Mouse (Mus musculus) gastrocnemius, postnatal 10 days (tissue): ENCODE measurements around the gene Man1b1. TPM values are rescaled to one million over a fixed set of nuclear protein-coding genes. Genes with fewer than 3 reads are reported as not detected.

Experiments
- DNase-seq: peaks from one replicate; pipeline ENCODE4 v3.0.0; 2021; ENCODE audit warnings: mixed read lengths
- total RNA-seq, 2 experiments: library from RNA; stranded (reverse); gene quantifications; 2 replicates each; pipeline ENCODE4 v1.2.3; 2021

Gene Man1b1
- total RNA-seq, 2 experiments from 2014 or later: 21.0 to 25.2 TPM

DNA sequence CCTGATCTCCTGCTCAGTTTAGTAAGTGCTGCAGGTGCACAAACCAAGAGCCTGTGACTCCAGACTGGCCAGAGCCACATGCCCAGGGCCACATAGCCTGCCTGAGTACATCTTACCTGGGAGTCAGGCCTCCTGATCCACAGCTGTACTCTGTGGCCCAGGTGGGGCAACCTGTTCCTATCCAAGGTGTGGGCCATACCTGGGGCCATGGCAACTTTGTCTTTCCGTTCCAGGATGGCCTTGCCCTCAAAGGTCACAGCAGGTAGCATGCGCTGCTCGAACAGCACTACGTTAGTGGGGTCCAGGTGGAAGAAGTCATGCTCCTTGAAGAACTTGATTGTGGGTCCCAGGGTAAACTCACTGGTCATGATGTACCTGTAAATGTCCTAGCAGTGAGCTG lies 32.2 kb downstream of the Man1b1 start:
- no peak for DNase-seq

DNA sequence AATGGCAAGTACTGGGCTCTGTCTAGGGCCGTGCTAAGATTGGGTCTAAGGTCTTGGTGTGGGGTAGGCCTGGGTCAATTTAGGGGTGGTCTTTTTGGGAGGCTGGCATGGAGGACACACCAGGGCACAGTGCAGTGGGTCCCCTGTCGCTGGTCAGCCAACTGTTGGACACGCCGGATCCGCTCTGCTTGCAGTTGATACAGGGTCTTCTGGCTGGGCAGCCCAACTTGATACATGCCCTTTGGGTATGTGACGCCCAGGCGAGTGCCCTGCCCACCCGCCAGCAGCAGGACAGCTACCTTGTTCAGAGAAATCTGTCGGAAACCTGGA lies 32.6 kb downstream of the Man1b1 start:
- no peak for DNase-seq

DNA sequence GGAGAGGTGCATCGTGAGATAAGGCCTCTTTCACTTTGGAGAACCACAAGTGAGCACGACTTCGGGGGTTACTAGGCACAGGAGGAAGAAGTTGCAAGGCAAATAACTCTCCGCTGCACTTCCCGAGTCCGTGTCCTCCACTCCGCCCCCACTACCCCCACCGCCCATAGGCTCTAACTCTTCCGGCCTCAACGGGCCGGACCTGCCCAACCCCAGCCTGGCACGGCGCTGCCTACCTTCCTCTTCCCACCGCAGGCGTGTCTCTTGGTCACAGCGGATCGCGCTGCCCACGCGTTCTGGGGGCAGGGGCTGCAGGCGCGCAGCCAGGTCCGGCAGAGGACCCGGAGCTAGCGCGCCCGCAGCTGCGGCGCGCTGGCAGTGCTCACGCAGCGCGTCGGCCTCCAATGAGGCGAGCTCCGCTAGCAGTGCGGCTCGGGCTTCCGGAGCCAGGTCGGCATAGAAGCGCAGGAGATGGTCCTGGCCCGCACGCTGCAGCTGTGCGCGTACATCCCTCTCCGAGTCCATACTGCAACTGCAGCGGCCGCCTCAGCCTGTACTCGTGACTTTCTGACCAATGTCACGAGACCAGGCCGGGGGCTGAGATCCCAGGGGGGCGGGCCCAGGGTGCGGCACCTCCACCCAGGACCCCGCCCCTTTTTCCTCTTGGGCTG lies 33.1 kb downstream of the Man1b1 start, which contains the start of gene Uap1l1:
TSS of gene Uap1l1 (minus strand) at position 592 of the 671 bp plus-strand sequence.
- peak; percentile 82 for DNase-seq

DNA sequence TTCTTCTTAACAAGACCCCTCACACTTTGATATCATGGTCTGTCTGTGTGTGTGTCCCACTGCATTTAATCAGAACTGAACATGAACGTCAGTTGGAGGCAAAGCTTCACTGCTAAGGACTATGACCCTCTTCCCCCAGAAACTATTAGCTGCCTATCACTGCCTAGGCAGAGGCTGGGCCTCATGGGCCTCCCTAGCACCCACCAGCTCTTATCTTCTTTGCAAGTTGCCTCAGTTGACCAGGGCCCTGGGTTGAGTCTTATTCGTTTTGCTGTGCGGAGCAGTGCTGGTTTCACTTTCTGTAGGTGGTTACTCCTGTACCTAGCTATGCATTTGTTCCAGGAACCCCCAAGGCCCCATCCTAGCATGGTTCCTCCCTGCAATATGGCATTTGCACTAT lies 37.9 kb downstream of the Man1b1 start:
- DNase-seq: no peak

DNA sequence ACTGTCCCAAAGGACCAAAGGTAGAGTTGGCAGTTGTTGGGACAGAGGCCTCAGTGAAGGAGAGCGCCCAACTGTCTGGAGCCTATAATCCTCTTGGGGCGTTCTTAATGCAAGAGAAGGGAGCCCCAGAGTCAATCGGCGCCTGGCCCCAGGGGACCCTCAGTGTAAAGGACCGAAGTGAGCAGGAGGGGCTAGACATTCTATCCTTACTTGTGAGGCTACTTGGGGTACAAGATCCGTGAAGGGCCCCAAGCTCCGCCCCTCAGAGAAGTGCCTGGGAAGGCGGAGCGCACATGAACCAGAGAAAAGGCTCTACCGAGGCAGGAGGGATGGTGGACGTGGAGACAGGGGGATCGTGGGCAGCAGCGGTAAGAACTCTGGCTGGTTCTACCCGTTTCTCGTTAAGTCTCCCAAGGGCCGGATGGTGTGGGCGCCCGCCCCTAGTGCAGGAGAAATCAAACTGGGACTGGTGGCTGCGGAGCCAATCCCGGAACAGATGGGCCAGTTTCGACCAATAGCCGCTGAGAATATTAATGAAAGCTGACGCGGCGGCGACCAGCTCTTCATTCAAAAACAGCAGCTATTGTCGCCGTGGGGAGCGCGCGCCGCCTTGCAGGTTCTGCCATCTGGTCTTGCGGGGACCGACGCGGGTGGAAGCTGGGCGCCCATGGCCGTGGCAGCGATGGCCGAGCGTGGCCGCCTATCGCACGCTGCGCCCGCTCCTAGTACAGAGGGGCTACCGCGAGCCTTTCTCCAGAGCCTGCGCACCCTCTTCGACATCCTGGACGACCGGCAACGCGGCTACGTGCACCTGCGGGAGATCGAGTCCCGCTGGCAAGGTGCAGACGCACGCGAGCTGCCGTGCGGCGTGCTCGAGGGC lies 39.9 kb downstream of the Man1b1 start, which contains the start of gene Sapcd2:
TSS of gene Sapcd2 (plus strand) at position 558 of the 880 bp plus-strand sequence.
- DNase-seq: peak; percentile 77

DNA sequence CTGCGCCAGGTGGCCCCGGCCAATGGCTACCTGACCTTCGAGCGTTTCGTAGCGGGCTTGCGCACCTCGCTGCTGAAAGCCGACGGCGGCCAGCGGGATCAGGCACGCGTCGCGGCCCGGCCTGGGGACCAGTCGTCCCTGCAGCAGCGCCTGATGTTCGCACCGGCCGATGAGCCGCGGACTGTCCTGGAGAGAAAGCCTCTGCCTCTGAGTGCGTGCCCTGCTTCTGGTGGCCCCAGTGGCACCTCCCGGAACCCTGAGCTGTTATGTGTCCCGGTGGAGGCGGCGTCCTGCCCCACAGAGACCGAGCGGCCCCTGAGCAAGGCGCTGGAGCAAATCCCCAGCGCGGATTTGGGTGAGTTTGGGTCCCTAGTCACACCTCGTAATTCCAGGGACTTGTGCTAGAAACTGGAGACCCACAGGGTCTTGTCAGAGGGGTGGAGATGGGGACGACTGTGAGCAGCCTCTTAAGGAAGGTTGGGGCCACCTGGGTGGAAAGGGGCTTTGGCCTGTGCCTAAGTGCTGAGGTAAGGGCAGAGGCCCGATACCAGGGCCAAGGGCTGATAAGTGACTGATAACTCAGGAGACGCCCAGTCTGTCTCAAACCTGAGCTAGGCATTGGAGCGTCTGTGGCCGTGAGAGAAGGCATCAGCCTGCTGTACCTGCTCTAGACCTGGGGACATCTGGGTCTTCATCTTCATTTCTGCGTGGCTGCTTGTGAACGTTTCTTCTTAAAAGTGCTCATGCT lies 40.7 kb downstream of the Man1b1 start:
- DNase-seq: no peak

DNA sequence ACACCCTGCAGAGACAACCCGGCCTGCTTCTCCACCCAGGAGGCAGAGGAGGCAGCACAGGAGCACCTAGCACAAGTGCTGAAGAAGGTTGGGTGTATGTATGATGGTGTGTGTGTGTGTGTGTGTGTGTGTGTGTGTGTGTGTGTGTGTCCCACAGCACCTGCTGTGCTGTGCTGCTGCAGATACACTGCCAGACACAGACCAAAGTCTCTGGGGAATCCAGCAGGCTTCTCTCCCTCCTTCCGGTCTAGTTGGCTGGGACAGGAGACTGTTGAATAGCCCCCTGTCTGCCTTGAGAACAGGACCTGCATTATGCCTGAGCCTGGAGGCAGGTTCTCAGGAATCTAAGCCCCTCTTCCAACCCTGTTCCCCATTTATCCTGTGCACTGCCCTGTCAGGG lies 41.3 kb downstream of the Man1b1 start:
- no peak for DNase-seq

DNA sequence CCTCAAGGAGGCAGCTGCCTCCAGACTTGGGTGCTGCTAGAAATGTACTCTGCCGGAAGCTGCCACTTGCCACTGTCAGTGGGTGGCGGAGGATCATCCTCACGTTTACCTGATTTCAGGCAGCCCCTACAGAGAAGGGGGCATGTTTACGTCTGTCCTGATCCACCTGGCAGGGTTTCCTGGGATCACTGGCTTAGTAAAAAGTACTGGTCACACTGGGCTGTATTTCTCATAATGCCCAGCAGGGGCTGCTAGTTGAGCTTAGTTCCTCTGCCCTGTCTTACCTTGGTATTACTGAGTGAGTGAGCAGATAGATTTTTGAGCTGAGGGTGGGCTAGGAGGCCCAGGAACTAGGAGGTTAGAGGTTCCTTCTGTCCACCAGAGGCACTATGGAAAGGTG lies 44.5 kb downstream of the Man1b1 start:
- peak; percentile 64 for DNase-seq

DNA sequence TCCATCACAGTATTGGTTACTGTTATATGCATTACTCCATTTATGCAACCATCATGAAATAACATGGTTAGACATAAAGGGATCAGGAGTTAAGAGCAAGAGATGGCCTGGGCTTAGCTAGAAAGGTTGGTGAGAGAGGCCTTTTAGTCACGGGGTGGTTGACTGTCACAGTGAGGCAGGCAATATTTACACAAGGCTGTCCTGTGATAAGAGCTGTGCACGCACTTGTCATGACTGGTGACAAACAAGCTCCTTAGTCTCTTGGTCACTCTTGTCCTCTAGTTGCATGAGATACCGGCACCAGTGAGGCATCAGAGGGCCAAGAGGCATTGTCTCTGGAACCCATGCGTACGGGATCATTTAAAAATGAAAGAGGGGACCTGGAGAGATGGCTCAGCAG lies 52.4 kb downstream of the Man1b1 start:
- DNase-seq: no peak

DNA sequence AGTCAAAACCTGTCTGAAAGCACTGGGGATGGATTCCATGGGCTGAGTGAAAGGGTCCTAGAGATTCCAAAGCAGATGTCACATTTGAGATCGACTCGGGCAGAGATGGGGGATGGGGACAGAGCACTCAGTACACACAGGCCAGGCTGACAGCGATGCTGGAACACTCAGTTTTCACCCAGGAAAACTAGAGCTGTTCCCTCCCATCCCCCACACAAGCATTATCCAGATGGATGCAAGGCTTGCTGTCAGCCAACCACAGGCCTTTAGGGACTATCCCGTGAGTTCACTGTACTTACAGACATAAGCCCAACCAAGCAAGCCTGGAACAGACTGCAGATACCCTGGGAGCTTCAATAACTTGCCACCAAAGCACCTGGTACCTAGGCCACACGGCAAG lies 59.1 kb downstream of the Man1b1 start:
- DNase-seq: no peak

DNA sequence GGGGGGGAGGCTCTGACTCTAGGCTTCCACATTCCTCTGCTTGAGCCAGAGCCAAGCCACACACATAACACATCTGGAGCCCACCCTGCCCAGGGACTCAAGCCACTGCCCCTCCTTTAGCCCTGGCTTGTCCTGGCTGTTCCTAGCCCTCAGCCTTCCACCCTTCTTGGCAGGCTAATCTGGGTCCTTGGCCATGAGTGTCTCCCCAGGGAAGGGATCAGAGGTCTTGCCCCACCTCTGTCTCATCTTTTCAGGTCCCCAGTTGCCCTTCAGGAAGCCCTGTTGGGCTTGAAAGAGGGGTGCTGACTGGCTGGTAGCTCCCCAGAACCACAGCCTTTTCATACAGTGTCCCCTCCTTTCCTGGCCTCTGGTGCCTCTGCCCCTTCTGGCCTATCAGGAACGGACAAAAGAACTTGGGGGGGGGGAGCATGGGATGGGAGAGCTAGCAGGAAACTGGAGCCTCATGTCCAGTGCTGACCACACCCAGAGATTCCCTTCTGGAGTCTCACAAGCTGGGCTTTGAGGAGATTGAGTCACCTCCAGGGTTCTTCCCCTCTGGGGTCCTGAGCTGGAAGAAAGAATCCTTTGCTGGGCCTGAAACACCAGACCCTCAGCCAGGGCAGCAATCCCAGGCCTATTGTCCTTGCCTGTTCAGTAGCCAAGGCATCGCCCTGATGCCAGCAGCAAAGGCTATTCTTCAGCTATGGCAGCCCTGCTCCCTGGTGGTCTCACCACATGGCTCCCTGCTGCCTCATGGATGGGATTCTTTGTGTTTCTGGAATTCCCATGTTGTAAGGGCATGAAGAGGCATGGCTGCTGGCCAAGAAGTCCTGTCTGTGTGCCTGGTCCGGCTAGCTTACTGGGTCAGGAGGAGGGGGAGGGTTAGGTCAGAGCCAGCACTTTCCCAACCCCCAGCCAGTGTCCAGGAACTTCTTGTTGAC lies 62.4 kb downstream of the Man1b1 start:
- DNase-seq: peak; percentile 54

DNA sequence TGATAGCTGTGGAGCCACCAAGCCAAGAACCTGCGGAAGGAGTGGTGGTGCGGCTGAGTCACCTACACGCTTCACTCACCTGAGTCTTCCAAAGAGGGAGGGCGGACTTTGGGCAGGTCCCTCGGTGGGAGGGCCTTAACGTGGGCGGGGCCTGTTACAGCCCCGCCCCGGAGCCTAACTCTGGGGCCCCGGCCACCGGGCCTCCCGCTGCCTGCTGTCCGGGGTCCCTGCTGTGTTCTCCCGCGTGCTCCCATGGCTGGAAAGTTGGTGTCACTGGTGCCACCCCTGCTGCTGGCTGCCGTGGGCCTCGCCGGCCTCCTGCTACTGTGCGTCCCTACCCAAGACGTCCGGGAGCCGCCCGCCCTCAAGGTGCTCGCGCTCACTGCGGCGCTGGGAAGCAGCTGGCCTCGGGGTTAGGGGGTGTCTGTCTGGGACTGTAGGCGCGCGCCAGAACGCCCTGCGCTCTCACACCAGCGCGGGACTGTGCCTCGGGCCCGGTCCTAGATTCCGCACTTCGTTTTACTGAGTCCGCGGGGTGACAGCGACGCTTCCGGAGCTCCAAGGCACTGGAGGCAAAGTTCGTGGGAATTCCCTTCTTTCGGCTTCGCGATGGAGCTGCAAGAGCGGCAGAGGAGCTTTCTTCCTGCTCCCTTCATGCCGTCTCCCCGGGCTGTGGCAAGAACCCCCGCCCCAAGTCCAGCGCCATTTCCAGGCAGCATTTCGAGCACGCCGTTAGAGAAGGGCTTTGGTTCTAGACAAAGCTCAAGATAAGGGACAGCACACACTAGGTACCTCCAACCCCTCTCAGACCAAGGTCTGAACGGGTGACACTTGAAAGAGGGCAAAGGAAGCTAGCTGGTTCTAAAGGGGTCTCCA lies 63.8 kb downstream of the Man1b1 start, which contains the start of gene Entpd2:
TSS of gene Entpd2 (plus strand) at position 154 of the 876 bp plus-strand sequence.
- peak; percentile 53 for DNase-seq

DNA sequence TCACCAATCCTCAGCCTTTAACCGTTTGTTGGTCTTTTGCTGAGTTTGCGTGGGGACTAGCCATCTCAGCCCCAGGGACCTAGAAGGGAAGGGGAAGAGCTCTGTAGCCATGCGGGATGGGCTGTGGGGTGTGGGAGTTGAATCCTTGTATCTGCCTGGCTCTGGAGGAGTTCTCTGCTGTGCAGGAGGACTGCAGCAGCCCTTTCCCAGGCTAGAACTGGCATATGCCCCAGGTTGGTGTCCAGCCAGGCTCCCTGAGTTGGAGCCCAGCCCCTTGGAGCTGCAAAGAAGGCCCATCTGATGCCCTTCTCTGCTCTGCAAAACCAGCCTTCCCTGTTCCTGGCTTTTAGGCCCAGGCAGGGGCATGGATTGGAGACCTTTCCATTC lies 64.5 kb downstream of the Man1b1 start:
- DNase-seq: peak; percentile 57

DNA sequence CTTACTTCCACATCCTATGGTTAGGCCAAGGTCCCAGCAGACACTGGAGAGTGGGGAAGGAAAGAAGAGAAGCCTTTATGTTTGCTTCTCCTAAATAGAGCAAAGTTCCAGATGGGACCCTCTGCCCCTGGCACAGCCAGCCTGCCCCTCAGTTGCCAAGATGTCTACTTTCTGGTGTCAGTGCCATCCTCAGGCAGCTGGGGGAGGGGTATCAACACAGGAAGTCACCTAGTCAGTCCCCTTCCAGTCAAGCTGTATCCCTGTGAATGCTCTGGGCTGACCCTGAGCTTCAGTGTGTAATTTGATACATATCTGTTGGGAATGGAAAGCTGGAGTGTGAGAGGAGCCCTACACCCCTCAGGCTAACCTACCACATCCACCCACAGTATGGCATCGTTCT lies 64.9 kb downstream of the Man1b1 start:
- DNase-seq: no peak

DNA sequence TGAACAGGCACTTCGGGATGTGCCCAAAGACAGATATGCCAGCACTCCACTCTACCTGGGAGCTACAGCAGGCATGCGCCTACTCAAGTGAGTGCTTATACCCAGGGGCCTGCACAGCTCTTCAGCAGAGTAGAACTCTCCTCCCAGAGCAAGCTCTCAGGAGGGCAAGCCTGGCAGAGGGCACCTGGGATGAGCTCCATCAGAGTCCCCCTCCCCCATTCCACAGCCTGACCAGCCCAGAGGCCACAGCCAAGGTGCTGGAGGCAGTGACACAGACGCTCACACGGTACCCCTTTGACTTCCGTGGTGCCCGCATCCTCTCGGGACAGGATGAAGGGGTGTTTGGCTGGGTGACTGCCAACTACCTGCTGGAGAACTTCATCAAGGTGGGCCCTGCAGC lies 65.9 kb downstream of the Man1b1 start:
- DNase-seq: no peak

DNA sequence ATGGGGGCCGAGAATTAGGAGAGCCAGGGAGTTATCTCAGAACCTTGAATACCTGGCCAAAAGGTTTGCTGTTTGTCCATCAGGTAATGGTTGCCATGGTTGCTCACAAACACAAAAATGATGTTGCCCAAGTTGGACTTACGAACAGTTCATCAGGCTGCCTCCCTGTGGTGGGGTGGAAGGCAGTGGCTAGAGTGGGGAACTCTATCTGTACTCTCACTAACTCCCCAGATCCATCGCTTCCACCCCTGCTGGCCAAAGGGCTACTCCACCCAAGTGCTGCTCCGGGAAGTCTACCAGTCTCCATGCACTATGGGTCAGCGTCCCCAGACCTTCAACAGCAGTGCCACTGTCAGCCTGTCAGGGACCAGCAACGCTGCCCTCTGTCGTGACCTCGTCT lies 66.9 kb downstream of the Man1b1 start, which contains the start of gene Npdc1:
TSS of gene Npdc1 (plus strand) at position 301 of the 400 bp plus-strand sequence.
- no peak for DNase-seq

DNA sequence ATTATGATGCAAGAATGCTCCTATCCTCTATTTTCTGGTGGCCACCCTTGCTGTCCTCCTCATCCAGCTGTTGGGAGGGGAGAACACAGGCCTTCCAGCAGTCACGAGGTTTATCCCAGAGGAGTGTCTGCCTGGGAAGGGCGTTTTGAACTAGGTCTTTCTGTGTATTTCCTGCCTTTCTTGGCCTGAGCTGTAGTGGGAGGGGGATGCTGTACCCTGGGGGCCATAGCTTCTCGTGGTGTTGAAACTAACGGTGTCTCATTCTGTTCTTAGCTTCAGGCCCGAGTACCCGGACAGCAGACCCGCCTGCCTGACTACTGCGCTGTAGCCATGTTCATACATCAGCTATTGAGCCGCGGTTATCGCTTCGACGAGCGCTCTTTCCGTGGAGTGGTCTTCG lies 68.2 kb downstream of the Man1b1 start:
- DNase-seq: peak; percentile 29

DNA sequence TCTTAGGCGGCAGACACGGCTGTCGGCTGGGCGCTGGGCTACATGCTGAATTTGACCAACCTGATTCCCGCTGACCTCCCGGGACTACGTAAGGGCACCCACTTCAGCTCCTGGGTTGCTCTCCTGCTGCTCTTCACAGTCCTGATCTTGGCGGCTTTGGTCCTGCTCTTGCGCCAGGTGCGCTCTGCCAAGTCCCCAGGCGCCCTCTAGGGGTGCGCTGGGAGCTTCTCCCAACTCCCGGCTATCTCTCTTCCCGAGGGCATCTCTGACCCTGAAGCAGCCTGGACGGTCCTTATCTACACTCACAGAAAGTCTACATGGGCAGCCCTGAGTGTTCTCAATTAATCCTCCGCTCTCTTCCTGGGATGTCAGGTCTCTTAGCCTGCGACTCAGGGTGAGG lies 68.6 kb downstream of the Man1b1 start:
- peak; percentile 70 for DNase-seq
